Mouse (Mus musculus) right cerebral cortex, postnatal 14 days (tissue): ENCODE measurements at regions not wholly inside any gene's neighbourhood (a gene's known extent, or its start where the extent isn't known, plus 50 kb on each side); places are given as distances from the start of the nearest gene placed in this dataset.
"Not testable (repeated sequence)": the region's sequence is repeated elsewhere in the genome, so short reads cannot be mapped to it uniquely, and the experiment has no call there.

Source experiments
- DNase-seq: peaks from one replicate; pipeline ENCODE4 v3.0.0; 2022

DNA sequence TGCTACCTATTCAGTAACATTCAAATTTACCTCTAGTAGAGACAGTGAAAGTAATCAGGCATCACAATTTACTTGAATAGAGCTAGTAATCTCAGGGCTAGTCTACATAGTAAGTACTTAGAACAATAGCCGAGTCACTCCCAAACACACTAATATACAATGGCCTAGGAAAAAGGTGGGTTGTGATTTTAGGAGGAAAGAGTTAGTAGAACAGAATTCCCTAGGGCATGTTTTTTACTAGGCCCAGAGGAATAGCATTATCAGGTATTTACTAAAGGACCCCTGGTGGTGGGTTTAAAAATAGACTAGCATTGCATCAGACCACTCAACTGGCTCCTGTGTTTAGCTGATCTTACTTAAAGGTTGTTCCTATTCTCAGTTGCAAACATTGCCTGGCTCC lies 535.8 kb downstream of the Mat2b start:
- DNase-seq, result not testable (repeated sequence)

DNA sequence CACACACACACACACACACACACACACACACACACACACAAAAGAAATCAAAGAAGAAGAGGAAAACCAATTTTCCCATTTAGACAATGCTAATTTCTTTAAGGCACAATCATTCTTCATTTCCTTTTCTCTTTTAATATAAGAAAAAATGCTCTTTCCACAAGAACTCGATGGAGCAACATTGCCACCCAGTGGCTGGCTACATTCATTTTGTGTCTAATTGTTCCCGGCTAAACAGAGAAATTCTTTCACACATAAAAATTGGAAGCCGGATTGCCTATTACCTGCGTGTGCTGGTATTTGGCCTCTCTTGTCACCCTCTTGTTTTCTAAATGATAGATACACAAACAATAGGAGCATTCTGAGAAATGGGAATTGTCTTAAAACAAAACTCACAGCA lies 545.7 kb downstream of the Mat2b start:
- peak; percentile 80 for DNase-seq

DNA sequence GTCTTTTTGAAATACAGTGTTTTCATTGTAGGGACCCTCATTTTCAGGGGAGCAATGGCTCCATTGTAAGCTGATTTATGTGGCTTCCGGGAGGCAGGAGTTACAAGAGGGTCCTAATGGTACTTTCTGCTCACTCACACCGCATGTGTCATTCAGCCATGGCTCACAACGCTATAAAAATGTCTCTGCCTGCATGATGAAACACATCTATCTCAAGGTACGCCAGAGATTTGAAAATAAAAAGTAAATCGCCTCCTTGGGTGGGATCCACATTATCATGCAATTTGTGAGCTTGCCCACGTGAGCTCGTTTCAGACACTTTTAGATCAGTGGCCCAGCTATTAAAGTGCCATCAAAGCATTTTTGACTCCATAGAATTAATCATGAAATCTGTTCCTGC lies 557.2 kb downstream of the Mat2b start:
- no peak for DNase-seq

DNA sequence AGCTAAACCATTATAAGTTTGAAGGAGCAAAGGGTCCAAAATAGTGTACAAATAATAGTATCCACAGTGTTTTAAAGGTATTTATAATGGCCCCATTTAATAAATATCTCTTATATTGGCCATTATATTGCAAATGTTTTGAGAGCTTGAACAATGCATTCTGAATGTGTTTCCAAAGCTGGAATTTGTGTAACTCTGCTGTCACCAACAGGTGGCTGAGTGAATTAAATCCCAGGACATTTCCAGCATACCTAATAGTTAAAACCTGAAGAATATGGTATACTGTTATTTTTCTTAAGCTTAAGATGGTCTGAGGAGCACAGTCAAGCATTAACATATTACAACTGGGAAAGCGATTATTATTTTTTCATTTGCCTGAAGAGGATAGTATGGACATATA lies 592.4 kb downstream of the Mat2b start:
- DNase-seq, result no peak

DNA sequence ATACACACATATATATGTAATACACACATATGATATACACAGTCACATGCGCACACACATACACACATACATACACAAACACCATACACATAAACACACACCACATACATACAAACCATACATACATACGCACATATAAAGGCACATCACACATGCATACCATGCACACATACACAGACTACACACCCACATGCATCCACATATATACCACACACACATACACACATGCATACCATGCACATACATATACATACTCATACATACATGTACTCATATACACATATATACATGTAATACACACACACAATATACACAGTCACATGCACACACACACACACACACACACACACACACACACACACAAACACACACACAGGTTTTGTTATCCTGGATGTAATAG lies 620.7 kb downstream of the Mat2b start:
- DNase-seq, result no peak

DNA sequence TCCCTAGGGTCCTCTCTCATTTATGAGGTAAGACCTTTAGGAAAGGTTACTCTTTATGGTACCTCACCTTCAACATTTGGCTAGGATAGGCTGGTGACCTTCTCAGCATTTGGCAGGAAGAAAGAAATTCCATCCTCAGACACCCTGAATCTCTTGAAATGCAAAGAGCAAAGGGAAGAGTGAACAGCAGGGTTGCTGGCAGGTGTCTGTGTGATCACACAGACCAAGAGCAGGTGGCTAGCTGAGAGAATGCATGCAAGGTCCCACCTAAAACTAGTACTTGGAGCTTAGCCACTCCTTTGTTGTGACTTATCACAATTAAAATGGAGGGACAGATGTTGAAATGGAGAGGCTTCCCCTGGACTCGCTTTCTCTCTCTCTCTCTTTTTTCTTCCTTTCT lies 644.5 kb downstream of the Mat2b start:
- no peak for DNase-seq

DNA sequence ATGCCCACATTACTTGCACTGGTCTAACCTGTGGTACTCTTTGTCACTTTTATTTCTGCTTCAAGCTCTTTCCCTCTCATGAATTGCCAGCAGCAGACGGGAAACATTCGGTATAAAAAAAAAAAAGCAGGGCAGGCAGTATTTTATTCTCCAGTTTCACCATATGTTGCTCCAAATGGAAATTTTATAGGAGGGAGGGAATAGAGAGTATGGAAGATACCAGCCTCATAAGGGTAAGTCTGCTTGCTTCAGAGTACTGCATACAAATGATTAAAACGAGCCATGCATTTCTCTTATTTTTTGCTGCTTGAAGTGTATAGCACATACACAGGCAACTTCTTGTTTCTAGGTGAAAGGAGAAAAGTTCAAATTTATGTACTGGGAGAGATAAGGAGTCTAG lies 667.5 kb downstream of the Mat2b start:
- DNase-seq, result no peak

DNA sequence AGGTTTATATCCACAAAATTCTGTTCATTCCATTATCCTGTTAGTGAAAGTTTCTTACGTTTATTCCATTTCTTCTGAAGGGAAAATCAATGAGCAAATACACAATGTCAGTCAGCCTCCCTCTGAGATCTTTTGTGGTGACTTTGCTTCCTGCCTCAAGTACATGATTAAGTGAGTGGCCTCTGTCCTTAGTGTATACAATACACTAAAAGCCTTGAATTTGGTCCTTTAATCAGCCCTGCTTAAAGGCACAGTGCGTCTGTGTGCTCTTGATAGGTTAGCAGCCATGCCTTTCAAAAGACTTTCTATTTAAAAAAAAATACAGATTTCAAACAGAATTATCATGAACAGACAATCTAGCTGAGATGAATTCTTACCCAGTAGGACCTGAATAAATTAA lies 695.5 kb downstream of the Mat2b start:
- no peak for DNase-seq

DNA sequence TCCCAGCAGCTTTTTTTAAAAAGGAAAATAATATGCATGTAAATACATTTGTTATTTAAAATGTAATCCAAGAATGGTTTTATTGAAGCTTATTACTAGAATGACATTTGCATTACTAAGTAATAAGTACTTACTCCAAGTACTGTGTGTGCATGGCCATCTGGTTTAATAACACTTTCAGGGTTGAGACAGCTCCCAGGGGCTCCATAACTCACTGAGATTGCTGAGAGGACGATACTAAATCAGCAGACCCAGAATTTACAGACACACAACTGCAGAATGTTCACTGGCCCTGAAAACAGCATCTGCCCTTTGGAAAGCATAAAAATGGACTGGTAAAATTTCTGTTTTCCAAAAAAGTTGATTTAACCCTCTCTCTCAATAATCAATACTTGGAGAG lies 696.4 kb downstream of the Mat2b start:
- no peak for DNase-seq

DNA sequence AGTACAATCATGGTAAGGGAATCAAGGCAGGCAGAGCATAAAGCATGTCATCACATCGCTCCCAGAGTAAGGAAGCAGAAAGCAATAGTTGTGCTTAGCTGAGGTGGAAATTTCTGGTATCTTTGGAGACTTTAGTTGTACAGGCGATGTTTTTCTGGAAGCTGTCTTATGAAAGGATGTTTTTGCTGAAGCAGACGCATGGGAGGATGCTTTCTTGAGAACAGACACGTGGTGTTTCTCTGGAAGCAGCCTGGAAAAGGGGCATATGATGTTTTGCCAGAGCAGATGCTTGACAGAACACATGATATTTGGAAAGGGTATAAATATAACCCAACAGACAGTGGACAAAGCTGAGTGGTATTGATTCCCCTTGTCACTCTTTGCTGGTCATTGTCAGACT lies 722.4 kb downstream of the Mat2b start:
- DNase-seq, result no peak

DNA sequence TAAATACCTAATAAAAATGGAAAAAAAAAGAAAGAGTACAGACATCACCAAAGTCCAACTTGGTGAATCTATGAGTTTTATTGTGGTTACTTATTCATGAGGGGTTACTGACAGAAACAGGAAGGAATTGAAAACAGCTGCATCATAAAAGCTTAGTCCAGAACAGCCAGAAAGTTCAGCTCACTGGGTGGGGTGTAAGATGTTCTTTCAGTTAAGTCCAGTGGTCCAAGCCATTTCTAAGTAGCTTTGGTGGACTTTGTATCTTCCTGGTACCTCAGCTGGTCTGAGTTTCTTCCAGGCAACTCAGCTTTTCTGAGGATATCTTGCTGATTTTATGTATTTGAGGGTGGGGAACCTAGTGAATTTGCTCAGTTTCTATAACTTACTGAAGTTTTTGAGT lies 731.3 kb downstream of the Mat2b start:
- DNase-seq, result no peak

DNA sequence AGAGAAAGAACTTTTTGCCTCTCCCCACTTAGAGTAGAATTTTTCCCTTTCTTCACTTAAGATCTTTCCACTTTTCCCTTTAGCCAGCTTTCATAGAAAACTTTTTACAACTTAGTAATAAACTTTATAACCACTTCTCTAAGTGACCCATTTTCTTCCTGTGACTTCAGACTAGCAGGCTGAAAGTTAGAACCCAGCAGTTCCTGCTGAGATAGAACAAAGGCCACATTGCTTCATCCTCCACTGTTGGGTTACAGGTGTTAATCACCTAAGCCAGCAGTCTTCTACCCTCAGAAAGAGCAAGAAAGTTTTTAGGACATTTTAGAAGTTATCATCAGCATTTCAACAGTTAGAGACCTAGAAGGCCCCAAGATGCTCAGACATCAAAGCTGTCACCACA lies 740.6 kb downstream of the Mat2b start:
- no peak for DNase-seq

DNA sequence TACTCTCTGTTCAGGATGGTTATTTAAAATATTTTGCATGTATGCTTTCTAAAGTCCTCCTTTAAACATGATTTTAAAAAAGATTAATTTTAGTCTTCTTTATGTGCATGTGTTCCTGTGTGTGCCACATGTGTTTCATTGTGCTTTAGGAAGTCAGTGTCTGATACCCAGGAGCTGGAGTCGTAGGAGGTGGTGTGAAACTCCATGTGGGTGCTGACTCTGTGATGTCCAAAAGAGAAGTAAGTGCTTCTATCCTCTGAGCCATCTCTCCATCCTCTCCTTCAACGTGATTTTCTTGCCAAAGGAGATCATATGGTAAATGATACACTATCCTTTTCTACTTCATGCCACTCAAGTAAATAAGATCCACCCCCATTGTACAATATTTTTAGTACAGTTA lies 750.8 kb downstream of the Mat2b start:
- no peak for DNase-seq

DNA sequence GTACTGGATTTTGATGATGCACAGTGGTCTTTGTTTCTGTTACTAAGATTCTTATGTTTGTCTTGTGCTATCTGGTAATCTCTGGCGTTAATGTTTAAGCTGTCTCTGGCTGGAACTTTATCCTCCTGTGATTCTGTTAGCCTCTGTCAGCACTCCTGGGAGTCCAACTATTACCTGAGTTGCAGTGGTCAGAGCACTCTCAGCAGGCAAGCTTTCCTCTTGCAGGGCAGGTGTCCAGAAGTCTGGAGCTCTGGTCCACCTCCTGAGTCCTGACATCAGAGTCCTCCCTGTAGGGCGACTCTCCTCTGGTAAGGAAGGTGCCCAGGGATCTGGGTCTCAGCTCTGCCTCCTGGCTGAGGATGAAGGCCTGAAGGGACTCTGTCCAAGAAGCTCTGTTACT lies 760.8 kb downstream of the Mat2b start:
- DNase-seq, result no peak

DNA sequence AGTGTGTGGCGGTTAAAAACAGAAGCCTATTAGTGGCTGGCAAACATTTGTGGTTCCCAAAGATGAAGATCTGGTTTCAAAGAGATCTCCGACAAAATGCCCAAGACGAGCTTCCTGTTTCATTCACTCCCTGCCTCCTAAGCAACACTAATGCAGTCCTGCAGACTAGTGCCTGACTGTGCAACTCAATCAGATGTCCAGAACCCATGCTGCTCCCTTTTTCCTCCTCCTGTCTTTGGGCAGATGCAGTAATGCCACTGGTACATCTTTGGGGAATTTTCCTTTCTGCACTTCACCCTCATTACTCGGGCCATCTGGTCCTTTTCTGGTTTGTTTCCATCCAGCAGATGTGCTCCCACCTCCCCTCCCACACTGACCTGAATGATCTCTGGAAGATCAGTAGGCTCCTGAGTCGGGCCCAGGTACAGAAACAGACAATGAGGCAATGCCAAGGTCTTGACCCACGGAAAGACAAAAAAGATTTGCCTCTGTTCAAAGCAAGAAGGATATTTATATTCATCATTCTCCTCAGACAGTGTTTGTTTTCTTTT lies 771.0 kb downstream of the Mat2b start:
- no peak for DNase-seq

DNA sequence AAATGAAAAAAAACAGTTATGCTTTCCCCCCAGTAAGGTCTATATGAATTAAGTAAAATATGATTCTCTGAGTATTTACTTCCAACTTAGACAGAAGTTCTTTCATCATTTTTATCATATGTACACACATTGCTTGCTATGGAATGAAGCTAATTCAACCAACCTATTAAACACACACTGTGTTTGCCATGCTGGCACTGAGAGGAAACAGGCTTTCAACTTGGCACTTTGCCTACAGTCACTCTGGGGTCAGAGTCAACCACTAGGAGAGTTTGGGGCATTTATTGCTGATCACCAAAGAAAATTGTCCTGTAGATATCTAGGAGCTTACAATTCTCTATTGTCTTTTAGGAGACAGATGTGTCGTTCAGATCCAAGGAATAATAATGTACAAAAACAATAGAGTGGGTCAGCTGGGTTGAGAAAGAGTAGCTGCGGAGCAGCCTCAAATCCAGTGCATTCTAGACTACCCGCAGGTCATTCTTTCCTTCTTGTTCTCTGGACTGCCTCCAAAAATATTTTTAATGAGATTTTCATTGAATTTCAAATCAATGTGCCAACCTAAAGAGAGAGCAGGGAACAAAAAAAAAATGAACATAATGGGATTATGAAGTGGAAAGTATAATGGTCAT lies 777.2 kb downstream of the Mat2b start:
- DNase-seq, result no peak

DNA sequence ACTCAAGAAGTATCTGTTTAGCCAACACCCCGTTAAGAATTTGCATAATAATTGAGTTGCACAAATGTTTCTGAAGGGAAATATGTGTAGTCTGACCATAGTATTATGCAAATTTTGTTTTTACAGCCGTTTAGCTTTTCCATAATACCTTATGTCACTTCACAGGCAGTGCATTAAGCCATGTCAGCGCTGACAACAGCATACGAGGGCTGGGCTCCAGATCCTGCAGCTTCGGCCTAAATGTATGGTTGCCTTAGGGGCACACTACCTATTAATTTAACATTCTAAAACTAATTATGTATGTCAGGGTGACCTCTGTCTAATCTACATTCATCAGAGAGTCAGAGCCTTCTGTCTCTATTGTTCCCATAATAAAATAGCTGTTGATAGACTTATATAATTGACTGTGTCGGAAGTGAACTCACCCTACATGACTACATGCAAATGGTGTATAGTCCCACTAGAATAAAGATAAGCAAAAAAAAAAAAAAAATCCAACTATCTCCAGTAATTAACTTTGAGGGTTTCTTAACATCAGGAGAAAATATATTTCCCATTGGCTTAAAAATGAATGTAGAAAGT lies 795.3 kb downstream of the Mat2b start:
- no peak for DNase-seq

DNA sequence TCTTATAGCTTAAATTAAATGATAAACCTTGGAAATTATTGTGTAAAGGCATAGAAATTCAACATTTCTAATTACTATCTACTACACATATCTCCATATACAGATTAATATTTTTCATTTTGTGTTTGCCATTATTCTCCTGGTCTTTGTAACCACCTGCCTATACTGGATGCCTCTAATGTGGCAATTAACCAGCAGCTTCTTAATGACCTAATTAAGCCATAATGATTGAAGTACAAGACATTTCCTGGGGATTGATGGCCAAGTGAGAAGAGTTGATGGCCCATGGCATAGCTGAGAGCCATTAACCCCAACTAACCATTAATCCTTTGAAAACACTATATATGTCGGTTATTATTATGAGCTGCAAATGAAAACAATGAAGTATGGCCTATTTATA lies 811.7 kb downstream of the Mat2b start:
- no peak for DNase-seq

DNA sequence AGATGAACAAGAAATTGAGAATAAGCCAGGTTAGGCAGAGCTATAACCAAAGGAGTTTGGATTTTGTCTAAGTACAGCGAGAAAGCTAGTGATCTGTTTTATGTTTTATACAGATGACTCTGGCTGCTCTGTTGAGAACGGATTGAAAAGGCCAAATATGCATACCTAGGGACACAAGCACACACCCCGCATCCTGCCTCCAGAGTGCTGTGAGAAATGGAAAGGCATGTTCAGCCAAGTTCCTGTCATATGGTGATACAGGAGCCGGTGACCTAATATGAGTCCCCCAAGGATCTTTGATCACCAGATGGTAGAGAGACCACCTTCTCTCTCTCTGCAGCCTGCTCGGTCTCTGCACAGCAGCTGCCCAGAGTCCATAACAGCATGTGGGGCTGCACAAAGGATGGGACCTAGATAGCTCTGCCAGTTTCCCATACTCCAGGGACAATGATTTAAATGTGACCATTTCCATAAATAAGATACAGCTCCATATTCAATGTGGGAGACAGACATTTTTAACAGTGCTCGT lies 826.5 kb downstream of the Mat2b start:
- no peak for DNase-seq
